Mouse (Mus musculus): ENCODE results near the gene Trpm3.

DNA sequence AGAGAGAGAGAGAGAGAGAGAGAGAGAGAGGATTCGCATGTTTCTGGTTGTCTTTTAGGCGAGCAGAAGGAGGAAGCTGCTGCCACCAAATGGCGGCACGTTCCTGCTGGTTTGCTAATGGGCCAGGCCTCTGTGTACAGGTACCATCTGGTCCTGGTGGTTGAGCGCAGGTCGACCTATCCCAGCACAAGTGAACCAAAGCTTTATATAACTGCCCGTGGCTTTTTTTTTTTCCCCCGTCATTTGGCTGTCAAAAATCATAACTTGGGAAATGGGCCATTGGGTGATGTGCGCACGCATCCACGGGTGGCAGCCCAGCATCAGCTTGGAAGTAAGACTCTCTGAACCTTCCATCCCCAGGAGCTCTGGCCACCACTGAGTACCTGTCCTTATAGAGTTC, 745.5 kb downstream of the Trpm3 start:
- TF ChIP-seq CTCF (IDR thresholded peaks at IDR 0.05; ENCODE audit: control insufficient read depth, insufficient read depth, insufficient replicate concordance, low read depth, low read length) = no peak
- no peak for TF ChIP-seq POLR2A (IDR thresholded peaks at IDR 0.05; ENCODE audit: control insufficient read depth, low read depth, low read length)
